Mouse (Mus musculus): Measurements from ENCODE around the gene Lgals4. TPM values are rescaled to one million over a fixed set of nuclear protein-coding genes. Genes with fewer than 3 reads are reported as not detected.

The Lgals4 gene
- polyA plus RNA-seq, 1 experiment from 2014 or later, result 3.4 TPM

DNA sequence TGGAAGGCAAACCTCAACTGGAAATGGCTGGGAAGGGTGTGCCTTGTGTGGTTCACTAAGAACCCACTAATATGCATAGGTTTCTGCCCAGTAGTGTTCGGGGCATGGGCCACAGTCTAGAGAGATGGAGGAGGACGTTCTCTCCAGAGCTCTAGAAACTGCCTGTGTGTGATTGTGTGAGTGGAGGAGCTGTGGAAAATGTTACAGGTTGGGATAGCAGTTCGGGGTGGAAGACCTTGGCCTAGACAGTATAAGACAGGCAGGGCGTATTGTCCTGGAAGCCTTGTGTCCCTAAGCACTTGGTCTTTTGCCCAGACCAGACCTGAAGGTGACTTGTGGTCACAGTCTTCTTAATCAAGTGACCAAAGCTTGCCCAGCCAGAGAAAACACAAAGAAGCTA is 21.2 kb upstream of the Lgals4 start:
- H3K4me3 ChIP-seq (ENCODE audit: low read depth, low read length), result peak overlapping the region; percentile 78
- H3K36me3 ChIP-seq (ENCODE audit: control insufficient read depth, insufficient read depth, low read length), result peaks cover 48% of the 10 kb centered on the region
- H3K27ac ChIP-seq (ENCODE audit: low read depth, low read length), result no peak overlapping the region
- H3K27me3 ChIP-seq (ENCODE audit: control insufficient read depth, insufficient read depth, low read length), result no peaks in the 10 kb centered on the region
- peaks cover 28% of the 10 kb centered on the region for H3K4me1 ChIP-seq (ENCODE audit: control insufficient read depth, insufficient read depth, low read length)
- H3K9ac ChIP-seq (replicated peaks; ENCODE audit: low read depth, low read length), result peak overlapping the region; percentile 90; the same call in 1 of the 2 replicates
- 76% methylated on average over 4 of the region's 4 CpGs for WGBS
- no peaks in the 10 kb centered on the region for H3K9me3 ChIP-seq (ENCODE audit: control insufficient read depth, low read length)
- H3K4me2 ChIP-seq (ENCODE audit: low read depth, low read length), result peak overlapping the region; percentile 97
- ATAC-seq (ENCODE audit: low read depth), result no peak

DNA sequence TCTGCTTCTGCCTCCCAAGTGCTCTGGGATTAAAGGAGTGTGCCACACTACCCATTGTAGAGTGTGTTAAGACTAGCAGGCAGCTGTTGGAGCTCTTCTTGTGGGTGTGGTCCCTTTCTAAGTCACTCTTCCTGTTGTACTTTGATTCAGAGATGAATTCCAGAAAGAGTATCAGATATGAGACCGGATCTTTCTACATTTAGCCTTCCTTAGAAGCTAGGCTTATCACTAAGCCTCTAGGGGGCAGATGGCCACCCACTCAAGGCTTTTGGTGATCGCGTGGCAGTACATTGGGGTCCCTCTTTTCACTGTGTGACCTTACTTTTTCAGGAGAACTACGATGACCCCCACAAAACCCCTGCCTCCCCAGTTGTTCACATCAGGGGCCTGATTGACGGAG is 20.7 kb upstream of the Lgals4 start:
- Histone ChIP-seq H3K9ac (replicated peaks; ENCODE audit: low read depth, low read length) (no peak overlapping the region), H3K27ac (ENCODE audit: low read depth, low read length) (no peak overlapping the region), H3K4me3 (ENCODE audit: low read depth, low read length) (no peak overlapping the region; the same call in 1 of the 2 replicates), H3K4me2 (ENCODE audit: low read depth, low read length) (peak overlapping the region; percentile 97), H3K27me3 (ENCODE audit: control insufficient read depth, insufficient read depth, low read length) (no peaks in the 10 kb centered on the region), H3K36me3 (ENCODE audit: control insufficient read depth, insufficient read depth, low read length) (peaks cover 52% of the 10 kb centered on the region), H3K9me3 (ENCODE audit: control insufficient read depth, low read length) (no peaks in the 10 kb centered on the region), H3K4me1 (ENCODE audit: control insufficient read depth, insufficient read depth, low read length) (peaks cover 24% of the 10 kb centered on the region)
- 86% methylated on average over 5 of the region's 5 CpGs for WGBS
- no peak for ATAC-seq (ENCODE audit: low read depth)

DNA sequence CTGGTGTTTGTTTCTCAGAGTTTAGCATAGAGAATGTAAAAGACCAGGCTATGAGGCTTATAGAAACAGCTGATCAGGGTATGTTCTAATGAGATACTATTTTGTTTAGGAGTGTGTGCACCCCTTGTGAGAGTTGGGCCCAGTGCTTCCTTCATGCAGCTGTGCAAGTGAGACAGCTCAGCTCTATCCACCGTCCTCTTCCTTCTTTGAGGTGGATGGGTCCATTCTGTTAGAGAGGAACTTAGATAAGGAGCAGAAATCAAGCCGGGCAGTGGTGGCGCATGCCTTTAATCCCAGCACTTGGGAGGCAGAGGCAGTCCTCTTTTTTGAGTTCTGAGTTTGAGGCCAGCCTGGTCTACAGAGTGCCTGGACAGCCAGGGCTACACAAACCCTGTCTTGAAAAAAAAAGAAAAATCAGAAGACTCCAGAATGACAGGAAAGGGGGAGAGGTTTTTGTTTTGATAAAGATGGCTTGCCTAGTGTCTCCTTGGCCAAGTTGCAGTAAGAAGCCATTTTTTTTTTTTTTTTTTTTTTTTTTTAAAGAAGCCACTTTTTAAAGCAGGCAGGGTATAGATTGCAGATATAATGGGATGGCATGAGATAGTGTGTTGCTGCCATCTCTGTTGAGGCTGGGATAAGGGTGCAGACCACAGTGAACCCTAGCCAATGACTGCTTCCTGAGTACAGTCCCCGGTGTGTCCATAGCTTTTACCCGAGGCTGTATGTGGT is 19.2 kb upstream of the Lgals4 start:
- 94% methylated on average over 5 of the region's 5 CpGs for WGBS
- Histone ChIP-seq H3K9me3 (ENCODE audit: control insufficient read depth, low read length) (no peaks in the 10 kb centered on the region), H3K4me1 (ENCODE audit: control insufficient read depth, insufficient read depth, low read length) (peaks cover 20% of the 10 kb centered on the region)

DNA sequence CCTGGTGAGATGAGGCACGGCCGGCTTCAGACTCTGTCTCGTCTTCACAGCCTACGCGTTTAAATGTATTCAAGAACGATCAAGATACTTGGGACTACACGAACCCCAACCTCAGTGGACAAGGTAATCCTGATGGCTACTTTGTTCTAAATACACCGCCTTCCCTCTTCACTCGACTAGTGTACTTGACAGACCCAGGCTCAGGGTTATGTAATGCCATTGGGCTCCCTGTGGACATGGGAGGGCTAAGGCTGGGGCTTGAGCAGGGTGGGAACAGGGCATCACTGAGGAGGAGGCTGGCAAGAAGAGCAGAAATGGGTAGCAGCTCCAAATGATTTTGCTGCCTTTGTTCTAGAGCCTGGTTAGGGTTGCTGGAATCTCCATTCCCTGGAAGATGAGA is 18.4 kb upstream of the Lgals4 start:
- Histone ChIP-seq H3K27me3 (ENCODE audit: control insufficient read depth, insufficient read depth, low read length) (no peaks in the 10 kb centered on the region), H3K4me3 (ENCODE audit: low read depth, low read length) (no peak overlapping the region), H3K36me3 (ENCODE audit: control insufficient read depth, insufficient read depth, low read length) (peaks cover 72% of the 10 kb centered on the region), H3K9ac (replicated peaks; ENCODE audit: low read depth, low read length) (no peak overlapping the region), H3K4me1 (ENCODE audit: control insufficient read depth, insufficient read depth, low read length) (peaks cover 20% of the 10 kb centered on the region), H3K27ac (ENCODE audit: low read depth, low read length) (no peak overlapping the region), H3K4me2 (ENCODE audit: low read depth, low read length) (no peak overlapping the region), H3K9me3 (ENCODE audit: control insufficient read depth, low read length) (no peaks in the 10 kb centered on the region)
- ATAC-seq (ENCODE audit: low read depth), result no peak
- WGBS, result 89% methylated on average over 9 of the region's 9 CpGs

More for the DNA sequence above, 19.2 kb upstream of the Lgals4 start:
- H3K9ac ChIP-seq (replicated peaks; ENCODE audit: low read depth, low read length), result no peak overlapping the region
- no peak for ATAC-seq (ENCODE audit: low read depth)
- no peak overlapping the region for H3K4me2 ChIP-seq (ENCODE audit: low read depth, low read length)
- H3K27ac ChIP-seq (ENCODE audit: low read depth, low read length), result no peak overlapping the region
- no peak overlapping the region for H3K4me3 ChIP-seq (ENCODE audit: low read depth, low read length)
- no peaks in the 10 kb centered on the region for H3K27me3 ChIP-seq (ENCODE audit: control insufficient read depth, insufficient read depth, low read length)
- peaks cover 65% of the 10 kb centered on the region for H3K36me3 ChIP-seq (ENCODE audit: control insufficient read depth, insufficient read depth, low read length)

DNA sequence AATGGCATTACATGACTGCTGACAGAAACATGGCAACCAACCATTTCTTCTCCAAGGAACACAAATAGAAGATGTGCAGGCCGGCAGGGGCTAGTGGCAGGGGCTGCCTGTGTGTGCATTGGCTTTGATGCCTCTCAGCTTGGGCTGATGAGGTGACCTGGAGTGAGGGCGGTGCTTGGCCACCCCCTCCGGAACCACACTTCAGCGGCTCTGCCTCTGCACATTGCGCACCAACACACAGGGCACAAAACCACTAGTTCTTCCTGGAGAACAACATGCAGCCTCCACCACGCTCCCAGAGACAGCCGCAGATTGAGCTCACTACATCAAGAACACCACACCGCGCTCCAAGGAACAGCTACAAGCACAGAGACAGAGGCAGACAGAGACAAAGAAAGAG is 17.5 kb upstream of the Lgals4 start:
- Histone ChIP-seq H3K27ac (ENCODE audit: low read depth, low read length) (no peak overlapping the region), H3K4me2 (ENCODE audit: low read depth, low read length) (no peak overlapping the region), H3K9me3 (ENCODE audit: control insufficient read depth, low read length) (no peaks in the 10 kb centered on the region), H3K4me1 (ENCODE audit: control insufficient read depth, insufficient read depth, low read length) (peaks cover 22% of the 10 kb centered on the region), H3K27me3 (ENCODE audit: control insufficient read depth, insufficient read depth, low read length) (no peaks in the 10 kb centered on the region), H3K9ac (replicated peaks; ENCODE audit: low read depth, low read length) (no peak overlapping the region), H3K4me3 (ENCODE audit: low read depth, low read length) (no peak overlapping the region), H3K36me3 (ENCODE audit: control insufficient read depth, insufficient read depth, low read length) (peaks cover 82% of the 10 kb centered on the region)
- 92% methylated on average over 9 of the region's 9 CpGs for WGBS
- ATAC-seq (ENCODE audit: low read depth), result no peak

DNA sequence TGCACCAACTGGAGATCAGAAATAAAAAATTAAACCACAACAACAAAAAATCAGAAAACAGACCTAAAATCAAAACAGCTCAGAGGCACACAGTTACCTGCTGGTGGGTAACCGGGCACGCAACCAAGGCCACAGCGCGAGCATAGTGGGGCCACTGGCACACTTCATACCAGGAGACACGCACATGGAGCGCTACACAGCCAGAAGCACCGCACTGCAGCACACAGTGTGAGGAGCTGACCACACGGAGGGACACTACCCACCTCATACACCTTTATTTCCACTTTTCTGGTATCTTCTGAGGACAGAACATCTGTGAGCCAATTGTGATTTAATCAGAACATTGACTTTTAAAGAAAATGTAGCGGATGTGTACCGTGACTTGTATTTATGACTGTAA is 16.7 kb upstream of the Lgals4 start:
- H3K4me3 ChIP-seq (ENCODE audit: low read depth, low read length), result no peak overlapping the region
- H3K27ac ChIP-seq (ENCODE audit: low read depth, low read length), result no peak overlapping the region
- no peak for ATAC-seq (ENCODE audit: low read depth)
- H3K36me3 ChIP-seq (ENCODE audit: control insufficient read depth, insufficient read depth, low read length), result peaks cover 89% of the 10 kb centered on the region
- 93% methylated on average over 10 of the region's 10 CpGs for WGBS
- H3K9ac ChIP-seq (replicated peaks; ENCODE audit: low read depth, low read length), result no peak overlapping the region
- no peaks in the 10 kb centered on the region for H3K9me3 ChIP-seq (ENCODE audit: control insufficient read depth, low read length)
- no peak overlapping the region for H3K4me2 ChIP-seq (ENCODE audit: low read depth, low read length)
- no peaks in the 10 kb centered on the region for H3K27me3 ChIP-seq (ENCODE audit: control insufficient read depth, insufficient read depth, low read length)
- peaks cover 20% of the 10 kb centered on the region for H3K4me1 ChIP-seq (ENCODE audit: control insufficient read depth, insufficient read depth, low read length)

DNA sequence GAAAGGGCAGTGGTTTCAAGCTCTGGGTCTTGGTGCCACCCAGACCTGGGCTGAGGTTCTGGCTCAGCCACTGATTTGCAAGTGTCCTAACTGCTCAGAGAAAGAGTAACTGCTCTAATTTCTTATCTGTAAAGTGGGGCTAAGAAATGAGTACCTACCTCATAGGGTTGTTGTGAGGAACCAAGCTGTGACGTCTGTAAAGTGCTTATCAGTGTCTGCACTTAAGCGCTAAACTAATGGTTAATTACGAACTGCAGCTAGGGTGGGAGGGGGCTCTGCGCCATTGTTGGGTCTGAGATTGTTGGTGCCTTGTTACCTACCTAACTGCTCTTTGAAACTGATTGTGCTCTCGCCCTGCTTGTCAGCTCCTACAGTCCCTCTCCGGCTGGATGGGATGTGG is 16.1 kb upstream of the Lgals4 start:
- WGBS, result 58% methylated on average over 6 of the region's 6 CpGs
- Histone ChIP-seq H3K4me1 (ENCODE audit: control insufficient read depth, insufficient read depth, low read length) (peaks cover 14% of the 10 kb centered on the region), H3K4me2 (ENCODE audit: low read depth, low read length) (no peak overlapping the region), H3K36me3 (ENCODE audit: control insufficient read depth, insufficient read depth, low read length) (peaks cover 91% of the 10 kb centered on the region), H3K9me3 (ENCODE audit: control insufficient read depth, low read length) (no peaks in the 10 kb centered on the region), H3K4me3 (ENCODE audit: low read depth, low read length) (no peak overlapping the region), H3K27ac (ENCODE audit: low read depth, low read length) (no peak overlapping the region), H3K27me3 (ENCODE audit: control insufficient read depth, insufficient read depth, low read length) (no peaks in the 10 kb centered on the region), H3K9ac (replicated peaks; ENCODE audit: low read depth, low read length) (no peak overlapping the region)
- no peak for ATAC-seq (ENCODE audit: low read depth)

DNA sequence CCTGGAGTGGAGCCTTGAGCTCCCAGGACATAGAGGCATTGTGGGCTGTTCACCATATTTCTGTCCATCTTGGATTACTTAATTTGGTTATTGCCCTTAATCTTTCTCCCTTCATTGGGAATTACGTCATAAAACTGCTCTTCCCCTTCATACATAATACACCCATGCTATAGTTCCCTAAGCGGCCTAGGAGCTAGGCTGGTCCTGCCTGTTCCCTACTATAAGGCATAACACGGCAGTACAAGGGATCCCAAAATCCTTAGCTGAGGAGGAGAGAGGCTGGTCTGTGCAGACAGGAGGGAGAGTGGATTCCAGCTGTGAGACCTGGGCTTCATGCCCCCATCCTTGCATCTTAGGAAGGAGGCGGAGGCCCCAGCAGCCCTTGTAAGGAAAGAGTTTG is 15.7 kb upstream of the Lgals4 start:
- Histone ChIP-seq H3K9me3 (ENCODE audit: control insufficient read depth, low read length) (no peaks in the 10 kb centered on the region), H3K27ac (ENCODE audit: low read depth, low read length) (no peak overlapping the region), H3K4me2 (ENCODE audit: low read depth, low read length) (no peak overlapping the region), H3K36me3 (ENCODE audit: control insufficient read depth, insufficient read depth, low read length) (peaks cover 93% of the 10 kb centered on the region), H3K9ac (replicated peaks; ENCODE audit: low read depth, low read length) (no peak overlapping the region), H3K4me1 (ENCODE audit: control insufficient read depth, insufficient read depth, low read length) (peaks cover 9% of the 10 kb centered on the region), H3K27me3 (ENCODE audit: control insufficient read depth, insufficient read depth, low read length) (no peaks in the 10 kb centered on the region), H3K4me3 (ENCODE audit: low read depth, low read length) (no peak overlapping the region)
- ATAC-seq (ENCODE audit: low read depth), result no peak
- 71% methylated on average over 4 of the region's 4 CpGs for WGBS

DNA sequence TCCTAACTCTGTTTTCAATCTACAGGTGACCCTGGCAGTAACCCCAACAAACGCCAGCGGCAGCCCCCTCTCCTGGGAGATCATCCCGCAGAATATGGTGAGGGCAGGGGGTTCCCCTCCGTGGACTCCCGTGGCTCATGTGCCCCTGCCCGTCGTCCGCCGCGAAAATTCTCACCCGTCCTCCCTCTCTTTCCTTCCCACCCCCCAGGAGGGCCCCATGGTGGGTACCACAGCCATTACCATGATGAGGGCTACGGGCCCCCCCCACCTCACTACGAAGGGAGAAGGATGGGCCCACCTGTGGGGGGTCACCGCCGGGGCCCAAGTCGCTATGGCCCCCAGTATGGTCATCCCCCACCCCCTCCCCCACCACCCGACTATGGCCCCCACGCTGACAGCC is 15.2 kb upstream of the Lgals4 start:
- Histone ChIP-seq H3K4me2 (ENCODE audit: low read depth, low read length) (no peak overlapping the region), H3K4me3 (ENCODE audit: low read depth, low read length) (no peak overlapping the region), H3K4me1 (ENCODE audit: control insufficient read depth, insufficient read depth, low read length) (peaks cover 8% of the 10 kb centered on the region; the same call in 1 of the 2 replicates), H3K36me3 (ENCODE audit: control insufficient read depth, insufficient read depth, low read length) (peaks cover 88% of the 10 kb centered on the region), H3K27me3 (ENCODE audit: control insufficient read depth, insufficient read depth, low read length) (no peaks in the 10 kb centered on the region), H3K27ac (ENCODE audit: low read depth, low read length) (no peak overlapping the region), H3K9ac (replicated peaks; ENCODE audit: low read depth, low read length) (no peak overlapping the region), H3K9me3 (ENCODE audit: control insufficient read depth, low read length) (no peaks in the 10 kb centered on the region)
- no peak for ATAC-seq (ENCODE audit: low read depth)
- WGBS, result 90% methylated on average over 15 of the region's 18 CpGs
